Mouse (Mus musculus) telencephalon, adult 2 months (tissue): ENCODE data around the gene Hist1h2ai.
"Not testable (repeated sequence)": the region's sequence is repeated elsewhere in the genome, so short reads cannot be mapped to it uniquely, and the experiment has no call there.

ENCODE experiments used
- DNase-seq: peaks from one replicate; pipeline ENCODE4 v3.0.0-alpha.2; 2011; ENCODE audit warnings: low read depth, low spot score

Gene Hist1h2ai

DNA sequence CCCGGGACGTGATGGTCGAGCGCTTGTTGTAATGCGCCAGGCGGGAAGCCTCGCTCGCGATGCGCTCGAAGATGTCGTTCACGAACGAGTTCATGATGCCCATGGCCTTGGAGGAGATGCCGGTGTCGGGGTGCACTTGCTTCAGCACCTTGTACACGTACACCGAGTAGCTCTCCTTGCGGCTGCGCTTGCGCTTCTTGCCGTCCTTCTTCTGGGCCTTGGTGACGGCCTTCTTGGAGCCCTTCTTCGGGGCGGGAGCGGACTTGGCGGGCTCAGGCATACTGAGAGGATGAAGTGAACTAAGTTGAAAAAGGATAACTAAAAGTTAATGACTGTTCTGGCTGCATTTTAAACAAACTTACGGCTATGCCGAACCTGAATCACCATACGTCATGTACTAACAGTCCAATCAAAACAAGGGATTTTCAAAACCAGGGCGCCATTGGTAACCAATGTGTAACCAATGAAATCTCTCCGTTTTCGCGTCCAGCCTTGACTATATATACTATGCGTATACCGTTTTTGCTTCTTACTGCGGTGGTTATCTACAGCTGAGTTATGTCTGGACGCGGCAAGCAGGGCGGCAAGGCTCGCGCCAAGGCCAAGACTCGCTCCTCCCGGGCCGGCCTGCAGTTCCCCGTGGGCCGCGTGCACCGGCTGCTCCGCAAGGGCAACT is at the start of gene Hist1h2ai, which contains the start of gene Hist1h2bl:
TSS of gene Hist1h2ai (plus strand) at position 559 of the 676 bp plus-strand sequence.
TSS of gene Hist1h2bl (minus strand) at position 280 of the 676 bp plus-strand sequence.
- DNase-seq: peak; percentile 97

- DNase-seq: no peak
Observed at GRCm38 (mm10) chr13:21677305-21677704, 38.9 kb upstream of the Hist1h2ai start, which contains the start of gene Olfr1360. TSS of gene Olfr1360 (minus strand) at chr13:21677405.

GRCm38 (mm10) chr13:21697811-21698210 is 18.4 kb upstream of the Hist1h2ai start, which contains the start of gene Olfr1359:
TSS of gene Olfr1359 (plus strand) at chr13:21698111.
- DNase-seq: no peak

- DNase-seq: no peak
Observed at GRCm38 (mm10) chr13:21706669-21707068, 9.6 kb upstream of the Hist1h2ai start.

DNA sequence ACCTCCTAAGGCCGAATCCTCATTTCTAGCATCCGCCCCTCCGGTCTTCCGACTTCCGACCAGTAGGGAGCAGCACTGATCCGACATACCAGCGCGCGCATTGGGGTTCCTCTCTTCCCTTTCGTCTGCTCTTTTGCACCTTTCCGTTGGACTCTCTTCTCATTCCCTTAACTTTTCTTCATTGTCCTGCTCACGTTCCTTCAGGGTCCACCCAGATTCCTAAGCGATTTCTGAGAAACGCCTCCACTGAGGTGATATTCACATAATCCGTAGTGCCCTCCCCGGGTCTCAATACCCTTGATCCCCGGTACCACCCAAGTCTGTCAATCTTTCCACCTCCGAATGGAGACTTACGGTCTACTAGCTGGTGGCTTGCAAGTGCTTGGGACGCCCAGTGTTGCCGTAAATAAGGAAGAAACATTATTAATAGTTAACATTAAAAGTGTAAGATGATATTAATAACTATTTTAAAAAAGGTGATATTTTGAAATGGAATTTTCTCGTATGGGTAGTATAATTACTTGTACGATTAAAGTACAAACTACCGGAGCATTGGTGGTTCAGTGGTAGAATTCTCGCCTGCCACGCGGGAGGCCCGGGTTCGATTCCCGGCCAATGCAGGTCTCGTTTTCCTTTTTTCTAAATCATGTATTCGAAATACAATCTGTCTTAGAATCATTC is 6.1 kb upstream of the Hist1h2ai start:
- DNase-seq: peak; percentile 74

- no peak for DNase-seq
Observed at GRCm38 (mm10) chr13:21710821-21711525, 5.2 kb upstream of the Hist1h2ai start.

GRCm38 (mm10) chr13:21711698-21712097 is 4.5 kb upstream of the Hist1h2ai start:
- DNase-seq: no peak

DNA sequence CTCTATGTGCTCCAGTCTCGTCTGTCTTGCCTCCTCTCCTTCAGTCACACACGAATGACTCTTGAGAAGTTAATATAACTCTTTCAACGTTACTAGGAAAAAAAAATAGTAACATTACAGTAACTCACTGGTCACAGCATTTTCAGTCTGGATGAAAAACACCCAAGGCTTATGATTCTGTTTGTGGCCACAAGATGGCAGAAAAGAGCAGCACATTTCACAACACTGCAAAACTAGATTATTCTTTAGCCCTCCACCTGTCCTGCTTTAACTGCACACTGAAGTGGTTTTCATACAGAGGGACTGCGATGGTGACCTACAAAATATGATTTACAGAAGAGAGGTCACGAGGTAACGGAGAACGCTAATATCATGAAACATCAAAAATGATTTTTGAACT is 1.5 kb upstream of the Hist1h2ai start:
- DNase-seq: no peak

GRCm38 (mm10) chr13:21715131-21715863 is 925 bp upstream of the Hist1h2ai start:
- DNase-seq: no peak

- DNase-seq: not testable (repeated sequence)
Observed at GRCm38 (mm10) chr13:21716540-21717391, 544 bp downstream of the Hist1h2ai start.

- DNase-seq: peak; percentile 96
Observed at GRCm38 (mm10) chr13:21717397-21718357, 1.5 kb downstream of the Hist1h2ai start, which contains the start of gene Hist1h3h. TSS of gene Hist1h3h (plus strand) at chr13:21717659.

DNA sequence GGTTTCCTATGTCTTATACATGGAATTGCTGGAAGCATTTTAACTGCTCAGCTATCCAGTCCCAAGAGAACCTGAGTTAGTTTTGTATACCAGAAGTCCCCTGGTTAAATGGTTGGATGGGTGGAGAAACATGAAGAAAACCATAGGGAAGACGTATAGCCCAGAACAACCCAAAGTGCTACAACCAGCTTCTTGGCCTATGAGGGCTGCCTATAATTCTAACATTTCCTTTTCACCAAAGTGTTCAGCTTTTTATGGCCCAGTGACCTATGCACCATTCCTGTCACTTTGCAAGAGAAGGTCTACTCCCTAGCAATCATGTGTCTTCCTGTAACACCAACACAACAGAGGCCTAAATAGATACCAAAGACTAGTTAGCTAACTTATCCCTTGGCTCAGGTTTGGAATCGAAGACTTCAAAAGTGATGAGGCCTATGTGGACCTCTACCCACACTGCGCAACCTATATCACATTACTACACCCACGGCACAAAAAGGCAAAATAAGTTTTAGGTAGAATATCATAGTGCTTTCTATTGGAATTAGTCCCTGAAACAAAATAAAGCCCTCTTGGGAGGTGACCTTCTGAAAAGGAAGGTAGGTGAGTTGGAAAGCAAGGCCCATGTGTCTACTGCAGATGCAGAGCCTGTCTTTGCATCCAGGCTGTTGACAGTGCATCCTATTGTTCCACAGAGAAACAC is 2.3 kb downstream of the Hist1h2ai start:
- no peak for DNase-seq

- not testable (repeated sequence) for DNase-seq
Observed at GRCm38 (mm10) chr13:21721107-21721756, 5.0 kb downstream of the Hist1h2ai start.

GRCm38 (mm10) chr13:21721757-21722372 is 5.6 kb downstream of the Hist1h2ai start, which contains the start of gene Hist1h2bm:
TSS of gene Hist1h2bm (plus strand) at chr13:21722044.
- DNase-seq: peak; percentile 95

GRCm38 (mm10) chr13:21722373-21722925 is 6.2 kb downstream of the Hist1h2ai start:
- no peak for DNase-seq

DNA sequence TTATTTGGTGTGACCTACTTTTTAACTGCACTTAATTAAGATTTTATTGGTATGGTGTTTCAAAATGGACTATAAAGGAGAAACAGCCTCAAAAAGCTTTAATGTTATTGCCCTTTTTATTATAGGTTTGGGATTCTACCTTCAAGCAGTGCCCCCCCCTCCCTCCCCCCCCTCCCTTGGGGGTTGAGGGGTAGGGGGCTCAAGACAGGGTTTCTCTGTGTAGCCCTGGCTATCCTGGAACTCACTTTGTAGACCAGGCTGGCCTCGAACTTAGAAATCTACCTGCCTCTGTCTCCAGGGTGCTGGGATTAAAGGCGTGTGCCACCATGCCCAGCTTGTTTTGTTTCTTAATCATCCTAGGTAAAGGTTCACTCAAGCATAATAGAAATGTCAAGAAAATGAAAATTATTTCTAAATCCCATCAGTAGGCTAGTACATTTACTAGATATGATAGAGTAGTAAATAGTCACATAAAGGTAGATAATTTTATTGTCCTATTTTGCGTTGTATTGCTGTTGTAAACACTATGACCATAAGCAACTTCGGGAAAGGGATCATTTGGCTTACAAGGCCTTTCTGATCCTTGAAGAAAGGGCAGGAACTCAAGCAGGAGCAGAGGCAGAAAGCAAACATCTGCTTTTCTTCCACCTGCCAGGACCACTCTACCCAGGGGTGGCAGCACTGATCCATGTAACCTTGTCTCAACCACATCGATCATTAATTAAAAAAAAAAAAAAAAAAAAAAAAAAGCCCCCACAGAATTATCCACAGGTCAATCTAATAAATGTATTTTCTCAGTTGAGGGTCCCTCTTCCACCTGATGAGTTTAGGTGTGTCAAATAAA is 7.0 kb downstream of the Hist1h2ai start:
- no peak for DNase-seq
